Mouse (Mus musculus) testis, adult 2 months (tissue): ENCODE measurements at regions not wholly inside any gene's neighbourhood (a gene's known extent, or its start where the extent isn't known, plus 50 kb on each side); places are given as distances from the start of the nearest gene placed in this dataset.

Experiments used
- CTCF ChIP-seq: fragments of 200-500 bp; IDR thresholded peaks from 2 replicates; pipeline ENCODE4 v1.5.1; 2012; ENCODE audit warnings: low read depth, mild to moderate bottlenecking, inconsistent platforms, low read length, moderate library complexity; ENCODE audit not compliant: control insufficient read depth, insufficient read depth, insufficient replicate concordance
- POLR2A ChIP-seq: fragments of 200-500 bp; IDR thresholded peaks from 2 replicates; pipeline ENCODE4 v1.6.1; 2012; ENCODE audit warnings: low read depth, mild to moderate bottlenecking, inconsistent platforms, low read length, moderate library complexity; ENCODE audit not compliant: control insufficient read depth

DNA sequence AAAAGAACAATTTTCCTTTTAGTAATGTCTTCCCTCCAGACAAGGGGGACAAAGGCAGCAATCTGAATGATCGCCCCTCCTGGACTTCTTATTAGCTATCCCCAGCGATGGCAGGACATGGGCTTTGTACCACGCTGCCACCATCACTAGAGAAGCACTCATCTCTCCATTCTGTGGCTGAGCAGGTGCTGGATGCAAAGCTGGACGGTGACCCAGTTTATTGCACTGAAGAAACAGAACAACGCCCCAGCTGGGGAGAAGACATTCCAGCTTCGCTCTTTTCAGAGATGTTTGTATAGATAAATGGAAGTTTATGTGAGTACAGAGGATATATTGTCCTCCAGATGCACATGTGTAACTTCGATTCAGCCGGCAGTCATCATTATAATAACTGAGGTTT is 575.5 kb downstream of the Psat1 start:
- TF ChIP-seq CTCF, result no peak
- TF ChIP-seq POLR2A, result no peak
